Mouse (Mus musculus) kidney, embryonic 14.5 days (tissue): ENCODE measurements around the gene Ccser2. TPM values are rescaled to one million over a fixed set of nuclear protein-coding genes. Genes with fewer than 3 reads are reported as not detected.

ENCODE experiments used
- ATAC-seq: fragments of 200-750 bp; cut with Nextera tagmentation; 2 replicates; pipeline ENCODE4 v1.8.0; 2017; ENCODE audit warnings: moderate number of reproducible peaks, mild to moderate bottlenecking, moderate TSS enrichment, moderate library complexity; ENCODE audit not compliant: low FRiP score, low TSS enrichment
- H3K27ac ChIP-seq: fragments of 300-500 bp; sonication (generic); 2 replicates; pipeline ENCODE4 v1.5.1; 2014; ENCODE audit warnings: low read depth, mild to moderate bottlenecking, low read length, moderate library complexity, mixed read lengths
- H3K27me3 ChIP-seq: fragments of 300-500 bp; sonication (generic); 2 replicates; pipeline ENCODE4 v1.6.1; 2014; ENCODE audit warnings: mild to moderate bottlenecking, low read length; ENCODE audit not compliant: control insufficient read depth, insufficient read depth
- H3K36me3 ChIP-seq: fragments of 300-500 bp; sonication (generic); 2 replicates; pipeline ENCODE4 v1.6.1; 2014; ENCODE audit warnings: low read length, mixed read lengths; ENCODE audit not compliant: control insufficient read depth, insufficient read depth
- H3K4me1 ChIP-seq: fragments of 300-500 bp; sonication (generic); 2 replicates; pipeline ENCODE4 v1.6.1; 2014; ENCODE audit warnings: low read length, mixed read lengths; ENCODE audit not compliant: control insufficient read depth, insufficient read depth
- H3K4me2 ChIP-seq: fragments of 300-500 bp; sonication (generic); replicated peaks from 2 replicates; pipeline ENCODE4 v1.6.1; 2014; ENCODE audit warnings: low read depth, mild to moderate bottlenecking, low read length
- H3K4me3 ChIP-seq: fragments of 300-500 bp; sonication (generic); 2 replicates; pipeline ENCODE4 v1.5.1; 2014; ENCODE audit warnings: mild to moderate bottlenecking, low read length
- H3K9ac ChIP-seq: fragments of 300-500 bp; sonication (generic); 2 replicates; pipeline ENCODE4 v1.6.1; 2014; ENCODE audit warnings: low read depth, mild to moderate bottlenecking, low read length, moderate library complexity
- H3K9me3 ChIP-seq: fragments of 300-500 bp; sonication (generic); 2 replicates; pipeline ENCODE4 v1.6.1; 2016; ENCODE audit warnings: low read length; ENCODE audit not compliant: control insufficient read depth
- WGBS: fragments of 180-500 bp; shearing (Covaris S2); extraction: QIAGEN DNeasy Blood & Tissue Kit; methylation state at CpG from one replicate; pipeline ENCODE4 v1.1.7; 2014; 5-methylcytosine and 5-hydroxymethylcytosine counted together
- polyA plus RNA-seq: library from polyadenylated mRNA; unstranded; fragments of >200 nt; fragmentation: Nextera tagmentation; extraction: Ambion mirVana; gene quantifications from 2 replicates; pipeline ENCODE4 v1.2.1, GENCODE M21; 2014

Gene Ccser2
- polyA plus RNA-seq, 1 experiment from 2014 or later = 35.3 TPM

- Histone ChIP-seq H3K9me3 (no peaks in the 10 kb centered on the region), H3K27ac (no peak overlapping the region), H3K4me2 (no peak overlapping the region), H3K4me1 (no peaks in the 10 kb centered on the region), H3K36me3 (0 out of 2 replicates have a peak, but pooled peaks cover 2% of the 10 kb centered on the region), H3K9ac (no peak overlapping the region), H3K27me3 (no peaks in the 10 kb centered on the region), H3K4me3 (no peak overlapping the region)
- ATAC-seq = no peak
Measured at GRCm38 (mm10) chr14:36932038-36932437, 36.5 kb downstream of the Ccser2 start.

GRCm38 (mm10) chr14:36923383-36923782, 45.2 kb downstream of the Ccser2 start:
- no peak overlapping the region for H3K4me2 ChIP-seq
- no peaks in the 10 kb centered on the region for H3K27me3 ChIP-seq
- WGBS = 91% methylated on average over 3 of the region's 3 CpGs
- H3K9me3 ChIP-seq = no peaks in the 10 kb centered on the region
- no peak overlapping the region for H3K9ac ChIP-seq
- H3K36me3 ChIP-seq = no peaks in the 10 kb centered on the region; the same call in 1 of the 2 replicates
- H3K4me1 ChIP-seq = no peaks in the 10 kb centered on the region
- H3K4me3 ChIP-seq = no peak overlapping the region
- ATAC-seq = no peak
- no peak overlapping the region for H3K27ac ChIP-seq

- Histone ChIP-seq H3K9ac (no peak overlapping the region), H3K9me3 (no peaks in the 10 kb centered on the region), H3K4me2 (no peak overlapping the region), H3K36me3 (peaks cover 5% of the 10 kb centered on the region; the same call in 1 of the 2 replicates), H3K27ac (no peak overlapping the region), H3K4me3 (no peak overlapping the region), H3K4me1 (no peaks in the 10 kb centered on the region), H3K27me3 (no peaks in the 10 kb centered on the region)
- 75% methylated on average over 5 of the region's 5 CpGs for WGBS
- ATAC-seq = no peak
Measured at GRCm38 (mm10) chr14:36921346-36922049, 47.1 kb downstream of the Ccser2 start.

GRCm38 (mm10) chr14:36919886-36920285, 48.7 kb downstream of the Ccser2 start:
- Histone ChIP-seq H3K27ac (no peak overlapping the region), H3K9ac (no peak overlapping the region), H3K4me2 (no peak overlapping the region), H3K4me3 (no peak overlapping the region), H3K27me3 (no peaks in the 10 kb centered on the region), H3K4me1 (no peaks in the 10 kb centered on the region), H3K36me3 (peaks cover 5% of the 10 kb centered on the region; the same call in 1 of the 2 replicates), H3K9me3 (no peaks in the 10 kb centered on the region)
- WGBS = 89% methylated on average over 8 of the region's 8 CpGs
- no peak for ATAC-seq

GRCm38 (mm10) chr14:36919146-36919545, 49.4 kb downstream of the Ccser2 start:
- Histone ChIP-seq H3K27ac (peak overlapping the region; percentile 89), H3K9ac (peak overlapping the region; percentile 54; the same call in 1 of the 2 replicates), H3K4me3 (peak overlapping the region; percentile 19; the same call in 1 of the 2 replicates), H3K4me2 (peak overlapping the region; percentile 33), H3K36me3 (peaks cover 5% of the 10 kb centered on the region; the same call in 1 of the 2 replicates), H3K9me3 (no peaks in the 10 kb centered on the region), H3K4me1 (no peaks in the 10 kb centered on the region), H3K27me3 (no peaks in the 10 kb centered on the region)
- ATAC-seq = peak; percentile 88
- 36% methylated on average over 13 of the region's 13 CpGs for WGBS

- Histone ChIP-seq H3K9me3 (no peaks in the 10 kb centered on the region), H3K4me2 (no peak overlapping the region)
- WGBS = 93% methylated on average over 6 of the region's 6 CpGs
Measured at GRCm38 (mm10) chr14:36915203-36915602, 53.4 kb downstream of the Ccser2 start.

GRCm38 (mm10) chr14:36914473-36915005, 54.0 kb downstream of the Ccser2 start:
- Histone ChIP-seq H3K27ac (no peak overlapping the region), H3K4me1 (peaks cover 8% of the 10 kb centered on the region), H3K9ac (no peak overlapping the region), H3K36me3 (peaks cover 5% of the 10 kb centered on the region; the same call in 1 of the 2 replicates), H3K27me3 (no peaks in the 10 kb centered on the region), H3K9me3 (no peaks in the 10 kb centered on the region), H3K4me3 (no peak overlapping the region), H3K4me2 (no peak overlapping the region)
- WGBS = 90% methylated on average over 3 of the region's 3 CpGs
- ATAC-seq = no peak

More at GRCm38 (mm10) chr14:36915203-36915602, 53.4 kb downstream of the Ccser2 start:
- Histone ChIP-seq H3K4me1 (peaks cover 8% of the 10 kb centered on the region), H3K9ac (no peak overlapping the region), H3K36me3 (peaks cover 5% of the 10 kb centered on the region; the same call in 1 of the 2 replicates), H3K27me3 (no peaks in the 10 kb centered on the region), H3K4me3 (no peak overlapping the region), H3K27ac (no peak overlapping the region)
- no peak for ATAC-seq

- WGBS = 12% methylated on average over 6 of the region's 6 CpGs
- ATAC-seq = peak; percentile 86; the same call in 1 of the 2 replicates
- peaks cover 9% of the 10 kb centered on the region; the same call in 1 of the 2 replicates for H3K36me3 ChIP-seq
- no peak overlapping the region for H3K9ac ChIP-seq
- no peak overlapping the region for H3K4me3 ChIP-seq
- no peaks in the 10 kb centered on the region for H3K27me3 ChIP-seq
- no peak overlapping the region for H3K4me2 ChIP-seq
- no peaks in the 10 kb centered on the region for H3K9me3 ChIP-seq
- peaks cover 8% of the 10 kb centered on the region for H3K4me1 ChIP-seq
- H3K27ac ChIP-seq = no peak overlapping the region
Measured at GRCm38 (mm10) chr14:36911738-36912137, 56.8 kb downstream of the Ccser2 start.
